Mouse (Mus musculus): ENCODE data around the gene Il21.

DNA sequence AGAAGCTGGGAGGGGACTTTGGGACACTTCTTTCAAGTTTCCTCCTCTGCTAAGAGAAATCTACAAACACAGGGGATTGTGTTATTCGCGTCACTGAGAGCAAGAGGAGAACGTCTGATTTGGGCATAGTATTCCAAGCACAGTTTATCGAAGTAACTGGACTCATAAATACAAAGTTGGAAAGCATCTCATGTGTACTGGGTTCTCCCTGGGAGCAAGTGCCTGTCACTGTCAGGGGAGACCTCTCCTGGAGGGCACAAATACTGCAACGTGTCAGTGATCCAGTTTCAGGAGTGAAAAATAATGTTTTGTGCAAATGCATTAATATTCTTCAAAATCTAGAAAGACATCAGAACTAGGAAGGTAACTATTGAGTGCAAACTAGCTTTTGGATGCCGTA is 27.9 kb downstream of the Il21 start:
- TF ChIP-seq CTCF (IDR thresholded peaks at IDR 0.05; ENCODE audit: borderline replicate concordance, insufficient read depth, low read depth, low read length) (peak; percentile 40; the same call in 1 of the 2 replicates), POLR2A (IDR thresholded peaks at IDR 0.05; ENCODE audit: borderline replicate concordance, insufficient read depth, low read length) (no peak)

All from cerebellum, adult 2 months (tissue).